Mouse (Mus musculus): ENCODE data around the gene Srp54a.
"Not testable (repeated sequence)": the region's sequence is repeated elsewhere in the genome, so short reads cannot be mapped to it uniquely, and the experiment has no call there.

DNA sequence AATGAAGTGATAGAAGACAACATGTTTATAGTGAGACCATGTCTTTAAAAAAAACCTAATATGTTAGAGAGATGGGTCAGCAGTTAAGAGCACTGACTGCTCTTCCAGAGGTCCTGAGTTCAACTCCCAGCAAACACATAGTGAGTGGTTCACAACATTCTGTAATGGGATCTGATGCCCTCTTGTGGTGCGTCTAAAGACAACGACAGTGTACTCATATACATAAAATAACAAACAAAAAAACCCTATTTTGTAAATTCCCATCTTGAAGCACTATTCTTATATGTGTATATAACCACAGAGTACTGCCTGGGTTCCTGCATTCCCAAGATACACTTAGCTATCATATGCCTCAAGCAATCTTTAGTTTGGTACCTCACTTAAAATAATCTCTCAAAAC lies 1.4 kb upstream of the Srp54a start:
- not testable (repeated sequence) for TF ChIP-seq CTCF (conservative IDR thresholded peaks at IDR 0.05; ENCODE audit: low read length); NANOG (IDR thresholded peaks at IDR 0.05; ENCODE audit: borderline replicate concordance, low read length); POU5F1 (IDR thresholded peaks at IDR 0.05; ENCODE audit: borderline replicate concordance, low read length)
